Mouse (Mus musculus) megakaryocyte-erythroid progenitor cell, adult 5 weeks (primary cell): ENCODE data around the gene Olfr1451. TPM values are rescaled to one million over a fixed set of nuclear protein-coding genes. Genes with fewer than 3 reads are reported as not detected.

Experiments
- polyA plus RNA-seq: library from polyadenylated mRNA; stranded (reverse); fragments of >175 nt; gene quantifications from 2 replicates; pipeline ENCODE4 v1.2.3, GENCODE M21; 2012

Olfr1451 gene
- not detected in 2 replicates for polyA plus RNA-seq

GRCm38 (mm10) chr19:12994714-12995113 lies at the start of gene Olfr1451:
Olfr1451 (plus strand) TSS chr19:12995014.

GRCm38 (mm10) chr19:12949958-12950357 lies 44.9 kb upstream of the Olfr1451 start, which contains the start of gene Olfr1450:
Olfr1450 (plus strand) TSS chr19:12950258.

GRCm38 (mm10) chr19:13028227-13028626 lies 33.4 kb downstream of the Olfr1451 start, which contains the start of gene Olfr1453:
Olfr1453 (minus strand) TSS chr19:13028327.

Other genes starting within 250 kb of the Olfr1451 start
- 0.10 and 0.22 TPM in 2 replicates for gene Cntf, start 229.4 kb upstream of the Olfr1451 start, polyA plus RNA-seq
- 35.3 and 51.8 TPM in 2 replicates for gene Zfp91, start 198.9 kb upstream of the Olfr1451 start, polyA plus RNA-seq
- gene Lpxn, start 198.8 kb upstream of the Olfr1451 start, polyA plus RNA-seq, result 0.18 and 0.88 TPM in 2 replicates
- gene Gm5244, start 148.3 kb upstream of the Olfr1451 start, polyA plus RNA-seq, result not detected in 2 replicates
- not detected in 2 replicates for gene Olfr1444, start 137.7 kb upstream of the Olfr1451 start, polyA plus RNA-seq
- gene Olfr1445, start 111.2 kb upstream of the Olfr1451 start, polyA plus RNA-seq, result not detected in 2 replicates
- gene Olfr1446, start 101.5 kb upstream of the Olfr1451 start, polyA plus RNA-seq, result not detected in 2 replicates
- not detected in 2 replicates for gene Olfr1447, start 91.3 kb upstream of the Olfr1451 start, polyA plus RNA-seq
- not detected in 2 replicates for gene Olfr1448, start 70.6 kb upstream of the Olfr1451 start, polyA plus RNA-seq
- not detected in 2 replicates for gene Olfr1449, start 64.2 kb upstream of the Olfr1451 start, polyA plus RNA-seq
- gene Olfr1450, start 44.8 kb upstream of the Olfr1451 start, polyA plus RNA-seq, result not detected in 2 replicates
- not detected in 2 replicates for gene Olfr1453, start 33.3 kb downstream of the Olfr1451 start, polyA plus RNA-seq
- gene Olfr1454, start 65.6 kb downstream of the Olfr1451 start, polyA plus RNA-seq, result not detected in 2 replicates
- not detected in 2 replicates for gene Olfr1457, start 102.9 kb downstream of the Olfr1451 start, polyA plus RNA-seq
- gene Olfr1458, start 111.8 kb downstream of the Olfr1451 start, polyA plus RNA-seq, result not detected in 2 replicates
- not detected in 2 replicates for gene Olfr1459, start 154.5 kb downstream of the Olfr1451 start, polyA plus RNA-seq
- gene Olfr1461, start 168.0 kb downstream of the Olfr1451 start, polyA plus RNA-seq, result not detected in 2 replicates
- not detected in 2 replicates for gene Olfr1462, start 190.7 kb downstream of the Olfr1451 start, polyA plus RNA-seq
- not detected in 2 replicates for gene Olfr1463, start 236.3 kb downstream of the Olfr1451 start, polyA plus RNA-seq